Mouse (Mus musculus): ENCODE measurements around the gene Foxp1. TPM values are rescaled to one million over a fixed set of nuclear protein-coding genes. Genes with fewer than 3 reads are reported as not detected.
A peak's percentile ranks its signal among the peaks of the same experiment; 100 is the strongest.

The Foxp1 gene
- polyA plus RNA-seq (2014; fragmentation: Nextera tagmentation; extraction: Ambion mirVana) = 77.5 and 89.2 TPM in 2 replicates

DNA sequence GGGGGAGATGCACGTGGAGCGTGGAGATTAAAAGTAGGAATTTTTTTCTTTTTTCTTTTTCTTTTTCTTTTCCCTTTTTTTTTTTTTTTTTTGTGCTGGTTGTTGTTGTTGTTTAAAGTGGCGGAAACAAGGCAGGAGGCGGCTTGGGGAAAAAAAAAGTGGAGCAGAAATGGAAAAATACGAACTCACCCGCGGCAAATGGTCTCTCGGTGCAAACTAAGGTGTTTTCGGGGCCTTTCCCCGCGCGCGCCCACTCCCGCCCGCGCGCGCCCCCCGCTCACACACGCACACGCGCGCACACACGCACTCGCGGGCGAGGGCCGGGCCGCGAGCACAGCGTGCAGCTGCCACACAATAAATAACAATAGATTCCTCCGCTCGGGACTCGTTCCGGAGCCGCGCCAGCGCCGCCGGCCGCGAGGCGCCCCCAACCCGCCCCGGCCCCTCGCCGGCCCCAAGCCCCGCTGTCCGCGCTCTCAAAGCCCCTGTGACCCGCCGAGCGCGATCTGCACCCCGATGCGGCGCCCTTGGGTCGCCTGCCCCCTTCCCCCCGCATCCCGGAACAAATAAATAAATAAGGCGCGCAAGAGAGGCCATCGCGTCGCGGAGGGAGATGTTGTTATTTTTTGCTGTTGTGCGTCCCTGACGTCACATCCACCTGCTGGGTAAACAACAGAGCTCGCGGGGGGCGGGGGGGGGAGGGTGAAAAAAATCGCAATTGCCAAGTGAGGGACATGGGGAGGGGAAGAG is at the start of gene Foxp1:
Foxp1 (minus strand) TSS at position 363 of the 750 bp plus-strand sequence.
- Histone ChIP-seq H3K36me3 (ENCODE audit: control insufficient read depth, insufficient read depth, low read length) (no peaks in the 10 kb centered on the region), H3K9ac (replicated peaks; ENCODE audit: low read length) (peak within 1 kb of the TSS; percentile 93), H3K4me3 (replicated peaks; ENCODE audit: low read depth, low read length) (peak within 1 kb of the TSS; percentile 68), H3K27me3 (ENCODE audit: control insufficient read depth, insufficient read depth, low read length) (no peaks in the 10 kb centered on the region), H3K27ac (replicated peaks; ENCODE audit: low read depth, low read length) (peak within 1 kb of the TSS; percentile 99), H3K4me2 (ENCODE audit: low read length) (peak within 1 kb of the TSS; percentile 100), H3K4me1 (ENCODE audit: control insufficient read depth, insufficient read depth, low read length) (0 out of 2 replicates have a peak, but pooled peaks cover 4% of the 10 kb centered on the region), H3K9me3 (ENCODE audit: control insufficient read depth, low read length) (no peaks in the 10 kb centered on the region)
- ATAC-seq (ENCODE audit: low FRiP score, low TSS enrichment) = peak; percentile 75
- WGBS = under 1% methylated on average over 68 of the region's 72 CpGs
- peak; percentile 92 for DNase-seq

DNA sequence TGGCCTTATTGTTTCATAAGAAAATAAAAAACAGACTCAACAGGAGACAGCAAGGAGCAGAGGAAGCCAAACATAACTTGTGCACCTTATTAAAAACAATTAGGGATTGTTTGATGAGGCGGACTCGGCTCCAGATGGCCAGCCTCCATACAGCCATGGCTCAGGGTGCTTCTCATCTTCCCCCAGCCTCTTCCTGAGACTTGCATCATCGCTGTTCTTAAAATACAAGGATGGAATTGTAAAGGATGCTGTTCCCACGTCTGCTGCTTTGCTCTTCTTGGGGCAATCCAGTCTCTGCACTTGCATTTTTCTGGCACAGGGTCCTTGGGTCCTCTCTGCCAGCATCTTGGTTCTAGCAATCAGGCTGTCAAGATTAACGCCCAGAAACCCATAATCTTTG is 49.5 kb upstream of the Foxp1 start:
- Histone ChIP-seq H3K4me3 (replicated peaks; ENCODE audit: low read depth, low read length) (no peak overlapping the region), H3K4me1 (ENCODE audit: control insufficient read depth, insufficient read depth, low read length) (no peaks in the 10 kb centered on the region), H3K9me3 (ENCODE audit: control insufficient read depth, low read length) (no peaks in the 10 kb centered on the region), H3K4me2 (ENCODE audit: low read length) (no peak overlapping the region), H3K9ac (replicated peaks; ENCODE audit: low read length) (no peak overlapping the region), H3K36me3 (ENCODE audit: control insufficient read depth, insufficient read depth, low read length) (no peaks in the 10 kb centered on the region), H3K27ac (replicated peaks; ENCODE audit: low read depth, low read length) (no peak overlapping the region), H3K27me3 (ENCODE audit: control insufficient read depth, insufficient read depth, low read length) (no peaks in the 10 kb centered on the region)
- ATAC-seq (ENCODE audit: low FRiP score, low TSS enrichment) (no peak), DNase-seq (no peak)
- WGBS = 86% methylated on average over 5 of the region's 5 CpGs

DNA sequence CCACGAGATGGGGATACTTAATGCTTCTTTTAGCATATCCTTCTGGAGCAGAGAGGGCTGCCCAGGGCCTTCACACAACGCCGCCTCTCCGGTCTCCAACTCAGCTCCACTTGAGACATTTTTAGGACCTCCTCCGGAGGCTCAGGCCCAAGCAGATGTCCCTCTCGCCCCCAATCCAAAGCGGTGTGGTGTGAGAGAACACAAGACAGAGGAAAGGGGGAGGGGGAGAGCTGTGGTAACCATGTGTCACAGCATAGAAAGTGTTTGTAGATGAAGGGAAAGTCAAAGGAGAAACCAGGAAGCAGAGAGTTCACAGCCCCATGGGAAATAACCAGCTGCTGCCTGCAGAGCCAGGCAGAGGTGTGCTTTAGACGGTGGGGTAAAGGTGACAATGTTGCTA is 44.4 kb upstream of the Foxp1 start:
- H3K9me3 ChIP-seq (ENCODE audit: control insufficient read depth, low read length) = no peaks in the 10 kb centered on the region
- no peaks in the 10 kb centered on the region for H3K36me3 ChIP-seq (ENCODE audit: control insufficient read depth, insufficient read depth, low read length)
- no peak overlapping the region for H3K27ac ChIP-seq (replicated peaks; ENCODE audit: low read depth, low read length)
- no peak overlapping the region for H3K4me3 ChIP-seq (replicated peaks; ENCODE audit: low read depth, low read length)
- DNase-seq (no peak), ATAC-seq (ENCODE audit: low FRiP score, low TSS enrichment) (no peak)
- H3K4me2 ChIP-seq (ENCODE audit: low read length) = no peak overlapping the region
- 77% methylated on average over 8 of the region's 8 CpGs for WGBS
- H3K27me3 ChIP-seq (ENCODE audit: control insufficient read depth, insufficient read depth, low read length) = no peaks in the 10 kb centered on the region
- H3K4me1 ChIP-seq (ENCODE audit: control insufficient read depth, insufficient read depth, low read length) = no peaks in the 10 kb centered on the region
- H3K9ac ChIP-seq (replicated peaks; ENCODE audit: low read length) = no peak overlapping the region

DNA sequence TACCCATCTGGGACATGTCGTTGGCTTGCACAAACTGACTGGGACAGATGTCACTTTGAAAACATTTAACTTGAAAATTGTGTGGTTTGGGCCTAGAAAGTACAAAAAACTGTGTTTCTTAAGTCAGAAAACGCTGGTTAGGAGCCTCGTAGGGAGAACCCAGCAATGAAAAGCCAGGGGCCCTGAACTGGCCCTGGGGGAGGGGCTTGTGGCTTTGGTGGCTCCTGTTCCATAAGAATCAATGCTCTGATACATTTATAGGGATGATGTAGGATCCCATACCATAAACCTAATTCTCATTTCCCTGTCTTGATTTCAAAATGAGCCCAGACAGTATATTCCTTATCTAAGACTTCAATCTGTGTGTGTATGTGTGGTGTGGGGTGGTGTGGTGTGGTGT is 42.2 kb upstream of the Foxp1 start:
- no peak overlapping the region for H3K4me2 ChIP-seq (ENCODE audit: low read length)
- 82% methylated on average over 3 of the region's 3 CpGs for WGBS
- H3K9ac ChIP-seq (replicated peaks; ENCODE audit: low read length) = no peak overlapping the region
- ATAC-seq (ENCODE audit: low FRiP score, low TSS enrichment) (no peak), DNase-seq (no peak)
- H3K4me3 ChIP-seq (replicated peaks; ENCODE audit: low read depth, low read length) = no peak overlapping the region
- H3K27ac ChIP-seq (replicated peaks; ENCODE audit: low read depth, low read length) = no peak overlapping the region
- no peaks in the 10 kb centered on the region for H3K27me3 ChIP-seq (ENCODE audit: control insufficient read depth, insufficient read depth, low read length)
- no peaks in the 10 kb centered on the region for H3K9me3 ChIP-seq (ENCODE audit: control insufficient read depth, low read length)
- no peaks in the 10 kb centered on the region for H3K36me3 ChIP-seq (ENCODE audit: control insufficient read depth, insufficient read depth, low read length)
- no peaks in the 10 kb centered on the region for H3K4me1 ChIP-seq (ENCODE audit: control insufficient read depth, insufficient read depth, low read length)

DNA sequence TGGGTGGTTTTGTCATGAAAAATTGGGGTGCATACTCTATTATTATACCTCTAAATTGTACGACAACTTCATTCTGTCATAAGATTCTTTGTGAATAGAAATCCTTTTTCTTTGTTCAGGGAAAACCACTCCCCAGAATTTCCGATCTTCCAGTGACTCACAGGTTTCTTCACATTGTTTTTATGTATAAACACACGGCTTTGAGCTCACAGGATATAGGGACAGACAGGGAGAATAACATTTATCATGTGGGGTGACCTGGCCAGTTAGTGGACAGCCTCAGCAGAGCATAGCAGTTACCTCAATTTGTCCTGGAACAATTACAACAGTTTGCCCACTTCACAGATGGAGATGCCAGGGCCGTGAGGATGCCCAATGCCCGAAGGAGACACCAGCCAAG is 34.4 kb upstream of the Foxp1 start:
- DNase-seq = no peak
- no peak overlapping the region for H3K27ac ChIP-seq (replicated peaks; ENCODE audit: low read depth, low read length)
- ATAC-seq (ENCODE audit: low FRiP score, low TSS enrichment) = no peak
- no peak overlapping the region for H3K9ac ChIP-seq (replicated peaks; ENCODE audit: low read length)
- no peak overlapping the region for H3K4me3 ChIP-seq (replicated peaks; ENCODE audit: low read depth, low read length)
- no peaks in the 10 kb centered on the region for H3K27me3 ChIP-seq (ENCODE audit: control insufficient read depth, insufficient read depth, low read length)
- H3K4me2 ChIP-seq (ENCODE audit: low read length) = no peak overlapping the region
- no peaks in the 10 kb centered on the region for H3K9me3 ChIP-seq (ENCODE audit: control insufficient read depth, low read length)
- no peaks in the 10 kb centered on the region for H3K36me3 ChIP-seq (ENCODE audit: control insufficient read depth, insufficient read depth, low read length)
- no peaks in the 10 kb centered on the region for H3K4me1 ChIP-seq (ENCODE audit: control insufficient read depth, insufficient read depth, low read length)
- 89% methylated on average over 5 of the region's 5 CpGs for WGBS

DNA sequence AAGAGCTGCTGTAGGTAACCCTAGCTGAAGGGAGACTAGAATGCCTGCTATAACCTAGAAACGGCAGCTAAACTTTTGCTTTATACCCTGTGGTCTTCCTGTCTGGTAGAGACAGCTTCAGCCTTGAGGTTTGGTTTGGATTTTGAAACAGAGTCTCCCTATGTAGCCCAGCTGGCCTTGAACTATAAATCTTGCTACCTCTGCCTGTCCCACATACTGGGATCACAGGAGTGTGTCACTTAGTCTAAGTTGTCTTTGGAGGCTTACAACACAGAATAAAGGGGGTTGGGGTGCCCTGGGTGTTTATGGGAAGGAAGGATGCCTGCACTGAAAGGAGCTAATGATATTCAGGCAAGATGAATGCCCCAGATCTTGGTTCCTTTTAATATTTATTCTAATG is 30.3 kb upstream of the Foxp1 start:
- H3K4me1 ChIP-seq (ENCODE audit: control insufficient read depth, insufficient read depth, low read length) = no peaks in the 10 kb centered on the region
- 91% methylated on average over 1 of the region's 1 CpGs for WGBS
- no peak overlapping the region for H3K4me3 ChIP-seq (replicated peaks; ENCODE audit: low read depth, low read length)
- H3K27me3 ChIP-seq (ENCODE audit: control insufficient read depth, insufficient read depth, low read length) = no peaks in the 10 kb centered on the region
- H3K9ac ChIP-seq (replicated peaks; ENCODE audit: low read length) = no peak overlapping the region
- ATAC-seq (ENCODE audit: low FRiP score, low TSS enrichment) (no peak), DNase-seq (no peak)
- H3K36me3 ChIP-seq (ENCODE audit: control insufficient read depth, insufficient read depth, low read length) = no peaks in the 10 kb centered on the region
- H3K9me3 ChIP-seq (ENCODE audit: control insufficient read depth, low read length) = peaks cover 4% of the 10 kb centered on the region; the same call in 1 of the 2 replicates
- no peak overlapping the region for H3K27ac ChIP-seq (replicated peaks; ENCODE audit: low read depth, low read length)
- no peak overlapping the region for H3K4me2 ChIP-seq (ENCODE audit: low read length)

DNA sequence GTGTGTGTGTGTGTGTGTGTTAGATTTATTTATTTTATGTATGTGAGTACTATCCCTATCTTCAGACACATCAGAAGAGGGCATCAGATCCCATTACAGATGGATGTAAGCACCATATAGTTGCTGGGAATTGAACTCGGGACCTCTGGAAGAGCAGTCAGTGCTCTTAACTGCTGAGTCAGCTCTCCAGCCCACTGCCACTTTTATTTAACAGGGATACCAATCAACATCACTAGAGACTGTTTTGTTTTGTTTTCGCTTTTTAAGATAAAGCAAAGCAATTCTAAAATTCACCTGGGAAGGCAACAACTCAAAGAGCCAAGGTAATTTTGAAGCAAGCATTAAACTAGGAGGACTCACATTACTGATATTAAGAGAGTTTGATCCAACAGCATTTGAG is 23.9 kb upstream of the Foxp1 start:
- Histone ChIP-seq H3K4me2 (ENCODE audit: low read length) (no peak overlapping the region), H3K4me3 (replicated peaks; ENCODE audit: low read depth, low read length) (no peak overlapping the region), H3K9ac (replicated peaks; ENCODE audit: low read length) (no peak overlapping the region), H3K36me3 (ENCODE audit: control insufficient read depth, insufficient read depth, low read length) (no peaks in the 10 kb centered on the region), H3K27ac (replicated peaks; ENCODE audit: low read depth, low read length) (no peak overlapping the region), H3K4me1 (ENCODE audit: control insufficient read depth, insufficient read depth, low read length) (no peaks in the 10 kb centered on the region), H3K27me3 (ENCODE audit: control insufficient read depth, insufficient read depth, low read length) (no peaks in the 10 kb centered on the region), H3K9me3 (ENCODE audit: control insufficient read depth, low read length) (peaks cover 4% of the 10 kb centered on the region; the same call in 1 of the 2 replicates)
- WGBS = 97% methylated on average over 2 of the region's 2 CpGs
- ATAC-seq (ENCODE audit: low FRiP score, low TSS enrichment) (no peak), DNase-seq (no peak)

DNA sequence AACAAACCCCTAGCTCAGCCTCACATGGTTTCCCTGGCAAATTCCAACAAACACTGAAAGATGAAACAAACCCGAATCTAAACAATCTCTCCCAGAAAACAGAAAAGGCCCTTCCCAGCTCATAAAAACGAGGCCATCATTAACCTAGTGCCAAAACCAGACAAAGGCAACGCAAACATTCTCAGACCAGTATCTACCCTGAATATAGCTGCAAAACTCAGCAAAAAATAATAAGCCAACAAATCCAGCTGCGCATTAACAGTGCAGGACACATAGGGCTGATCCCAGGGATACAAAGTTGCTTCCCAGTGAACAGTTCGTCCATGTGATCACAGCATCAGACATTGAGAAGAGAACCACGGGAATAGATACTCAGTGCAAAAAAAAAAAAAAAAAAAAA is 22.9 kb upstream of the Foxp1 start:
- H3K4me2 ChIP-seq (ENCODE audit: low read length) = no peak overlapping the region
- DNase-seq (no peak), ATAC-seq (ENCODE audit: low FRiP score, low TSS enrichment) (no peak)
- WGBS = 88% methylated on average over 6 of the region's 6 CpGs
- no peak overlapping the region for H3K9ac ChIP-seq (replicated peaks; ENCODE audit: low read length)
- H3K36me3 ChIP-seq (ENCODE audit: control insufficient read depth, insufficient read depth, low read length) = no peaks in the 10 kb centered on the region
- no peaks in the 10 kb centered on the region for H3K4me1 ChIP-seq (ENCODE audit: control insufficient read depth, insufficient read depth, low read length)
- H3K27me3 ChIP-seq (ENCODE audit: control insufficient read depth, insufficient read depth, low read length) = no peaks in the 10 kb centered on the region
- no peak overlapping the region for H3K4me3 ChIP-seq (replicated peaks; ENCODE audit: low read depth, low read length)
- peaks cover 4% of the 10 kb centered on the region; the same call in 1 of the 2 replicates for H3K9me3 ChIP-seq (ENCODE audit: control insufficient read depth, low read length)
- no peak overlapping the region for H3K27ac ChIP-seq (replicated peaks; ENCODE audit: low read depth, low read length)

DNA sequence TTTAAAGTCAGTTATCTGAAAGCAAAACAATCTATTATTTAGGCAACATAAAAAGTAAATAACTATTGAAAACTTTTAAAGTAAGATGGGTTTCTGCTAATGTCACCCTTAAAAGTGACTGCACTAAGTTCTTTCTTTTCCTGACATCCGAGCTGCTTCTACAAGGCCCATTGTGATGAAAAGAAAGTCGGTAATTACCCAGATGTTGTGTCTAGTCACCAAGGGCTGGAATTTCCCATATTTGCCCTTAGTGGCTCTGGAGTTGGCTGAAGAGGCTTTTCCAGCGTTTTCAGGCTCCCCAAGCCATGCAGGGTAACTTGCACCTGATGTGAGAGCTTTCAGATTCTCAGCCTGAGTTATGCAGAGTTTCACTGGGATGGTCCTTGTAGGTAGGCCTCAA is 18.6 kb upstream of the Foxp1 start:
- H3K27me3 ChIP-seq (ENCODE audit: control insufficient read depth, insufficient read depth, low read length) = no peaks in the 10 kb centered on the region
- H3K4me2 ChIP-seq (ENCODE audit: low read length) = no peak overlapping the region
- no peaks in the 10 kb centered on the region for H3K4me1 ChIP-seq (ENCODE audit: control insufficient read depth, insufficient read depth, low read length)
- H3K4me3 ChIP-seq (replicated peaks; ENCODE audit: low read depth, low read length) = no peak overlapping the region
- no peak overlapping the region for H3K27ac ChIP-seq (replicated peaks; ENCODE audit: low read depth, low read length)
- no peaks in the 10 kb centered on the region for H3K36me3 ChIP-seq (ENCODE audit: control insufficient read depth, insufficient read depth, low read length)
- H3K9me3 ChIP-seq (ENCODE audit: control insufficient read depth, low read length) = no peaks in the 10 kb centered on the region
- 65% methylated on average over 3 of the region's 3 CpGs for WGBS
- ATAC-seq (ENCODE audit: low FRiP score, low TSS enrichment) (no peak), DNase-seq (no peak)
- no peak overlapping the region for H3K9ac ChIP-seq (replicated peaks; ENCODE audit: low read length)
